Mouse (Mus musculus): ENCODE results near the gene Cdyl. TPM values are rescaled to one million over a fixed set of nuclear protein-coding genes. Genes with fewer than 3 reads are reported as not detected.

Gene Cdyl
- polyA plus RNA-seq, 1 experiment from 2014 or later, result 6.4 TPM

GRCm38 (mm10) chr13:35627319-35627718 lies 32.3 kb upstream of the Cdyl start:
- no peak overlapping the region for H3K9ac ChIP-seq (ENCODE audit: low read length)
- no peaks in the 10 kb centered on the region for H3K4me1 ChIP-seq (ENCODE audit: control insufficient read depth, insufficient read depth, low read length)
- no peak overlapping the region for H3K27ac ChIP-seq (ENCODE audit: low read length)
- H3K4me3 ChIP-seq (ENCODE audit: low read length), result no peak overlapping the region
- WGBS, result 93% methylated on average over 1 of the region's 1 CpGs
- no peak overlapping the region for H3K4me2 ChIP-seq (ENCODE audit: low read depth, low read length)
- H3K27me3 ChIP-seq (ENCODE audit: control insufficient read depth, insufficient read depth, low read length), result no peaks in the 10 kb centered on the region
- no peaks in the 10 kb centered on the region for H3K9me3 ChIP-seq (replicated peaks; ENCODE audit: control insufficient read depth, low read length)
- H3K36me3 ChIP-seq (ENCODE audit: control insufficient read depth, insufficient read depth), result no peaks in the 10 kb centered on the region
- no peak for ATAC-seq (replicated peaks; ENCODE audit: extremely low read depth, insufficient read depth, low FRiP score)

- H3K27ac ChIP-seq (ENCODE audit: low read length), result no peak overlapping the region
- 78% methylated on average over 1 of the region's 1 CpGs for WGBS
- H3K4me3 ChIP-seq (ENCODE audit: low read length), result no peak overlapping the region
These were observed 12.4 kb upstream of the Cdyl start for GRCm38 (mm10) chr13:35647132-35647823.

GRCm38 (mm10) chr13:35650284-35650872 lies 9.3 kb upstream of the Cdyl start:
- H3K4me1 ChIP-seq (ENCODE audit: control insufficient read depth, insufficient read depth, low read length), result no peaks in the 10 kb centered on the region
- H3K27me3 ChIP-seq (ENCODE audit: control insufficient read depth, insufficient read depth, low read length), result no peaks in the 10 kb centered on the region
- H3K4me3 ChIP-seq (ENCODE audit: low read length), result no peak overlapping the region
- H3K9ac ChIP-seq (ENCODE audit: low read length), result no peak overlapping the region
- H3K27ac ChIP-seq (ENCODE audit: low read length), result no peak overlapping the region
- H3K4me2 ChIP-seq (ENCODE audit: low read depth, low read length), result no peak overlapping the region
- H3K9me3 ChIP-seq (replicated peaks; ENCODE audit: control insufficient read depth, low read length), result no peaks in the 10 kb centered on the region
- WGBS, result 76% methylated on average over 11 of the region's 11 CpGs
- no peak for ATAC-seq (replicated peaks; ENCODE audit: extremely low read depth, insufficient read depth, low FRiP score)
- H3K36me3 ChIP-seq (ENCODE audit: control insufficient read depth, insufficient read depth), result no peaks in the 10 kb centered on the region

More at GRCm38 (mm10) chr13:35647132-35647823, 12.4 kb upstream of the Cdyl start:
- no peaks in the 10 kb centered on the region for H3K36me3 ChIP-seq (ENCODE audit: control insufficient read depth, insufficient read depth)
- H3K9me3 ChIP-seq (replicated peaks; ENCODE audit: control insufficient read depth, low read length), result no peaks in the 10 kb centered on the region; the same call in 1 of the 2 replicates
- no peak for ATAC-seq (replicated peaks; ENCODE audit: extremely low read depth, insufficient read depth, low FRiP score)
- no peaks in the 10 kb centered on the region for H3K4me1 ChIP-seq (ENCODE audit: control insufficient read depth, insufficient read depth, low read length)
- no peaks in the 10 kb centered on the region for H3K27me3 ChIP-seq (ENCODE audit: control insufficient read depth, insufficient read depth, low read length)
- H3K4me2 ChIP-seq (ENCODE audit: low read depth, low read length), result no peak overlapping the region
- H3K9ac ChIP-seq (ENCODE audit: low read length), result no peak overlapping the region

GRCm38 (mm10) chr13:35652851-35653250 lies 6.8 kb upstream of the Cdyl start:
- Histone ChIP-seq H3K9me3 (replicated peaks; ENCODE audit: control insufficient read depth, low read length) (no peaks in the 10 kb centered on the region), H3K4me1 (ENCODE audit: control insufficient read depth, insufficient read depth, low read length) (no peaks in the 10 kb centered on the region), H3K36me3 (ENCODE audit: control insufficient read depth, insufficient read depth) (no peaks in the 10 kb centered on the region), H3K4me3 (ENCODE audit: low read length) (no peak overlapping the region), H3K4me2 (ENCODE audit: low read depth, low read length) (no peak overlapping the region), H3K27me3 (ENCODE audit: control insufficient read depth, insufficient read depth, low read length) (no peaks in the 10 kb centered on the region), H3K27ac (ENCODE audit: low read length) (no peak overlapping the region), H3K9ac (ENCODE audit: low read length) (no peak overlapping the region)
- no peak for ATAC-seq (replicated peaks; ENCODE audit: extremely low read depth, insufficient read depth, low FRiP score)
- 76% methylated on average over 4 of the region's 4 CpGs for WGBS

GRCm38 (mm10) chr13:35656853-35657252 lies 2.8 kb upstream of the Cdyl start:
- H3K9me3 ChIP-seq (replicated peaks; ENCODE audit: control insufficient read depth, low read length), result no peaks in the 10 kb centered on the region
- no peak overlapping the region for H3K4me2 ChIP-seq (ENCODE audit: low read depth, low read length)
- H3K27ac ChIP-seq (ENCODE audit: low read length), result no peak overlapping the region
- H3K4me1 ChIP-seq (ENCODE audit: control insufficient read depth, insufficient read depth, low read length), result no peaks in the 10 kb centered on the region
- H3K36me3 ChIP-seq (ENCODE audit: control insufficient read depth, insufficient read depth), result no peaks in the 10 kb centered on the region
- 78% methylated on average over 2 of the region's 2 CpGs for WGBS
- no peak overlapping the region for H3K9ac ChIP-seq (ENCODE audit: low read length)
- no peak overlapping the region for H3K4me3 ChIP-seq (ENCODE audit: low read length)
- ATAC-seq (replicated peaks; ENCODE audit: extremely low read depth, insufficient read depth, low FRiP score), result no peak
- H3K27me3 ChIP-seq (ENCODE audit: control insufficient read depth, insufficient read depth, low read length), result no peaks in the 10 kb centered on the region

GRCm38 (mm10) chr13:35665456-35665855 lies 5.8 kb downstream of the Cdyl start:
- no peak for ATAC-seq (replicated peaks; ENCODE audit: extremely low read depth, insufficient read depth, low FRiP score)
- Histone ChIP-seq H3K4me2 (ENCODE audit: low read depth, low read length) (no peak overlapping the region), H3K27me3 (ENCODE audit: control insufficient read depth, insufficient read depth, low read length) (no peaks in the 10 kb centered on the region), H3K9me3 (replicated peaks; ENCODE audit: control insufficient read depth, low read length) (no peaks in the 10 kb centered on the region), H3K27ac (ENCODE audit: low read length) (no peak overlapping the region), H3K36me3 (ENCODE audit: control insufficient read depth, insufficient read depth) (no peaks in the 10 kb centered on the region), H3K4me1 (ENCODE audit: control insufficient read depth, insufficient read depth, low read length) (no peaks in the 10 kb centered on the region), H3K4me3 (ENCODE audit: low read length) (no peak overlapping the region), H3K9ac (ENCODE audit: low read length) (no peak overlapping the region)
- WGBS, result 77% methylated on average over 3 of the region's 3 CpGs

- Histone ChIP-seq H3K27ac (ENCODE audit: low read length) (no peak overlapping the region), H3K4me1 (ENCODE audit: control insufficient read depth, insufficient read depth, low read length) (no peaks in the 10 kb centered on the region), H3K36me3 (ENCODE audit: control insufficient read depth, insufficient read depth) (no peaks in the 10 kb centered on the region), H3K27me3 (ENCODE audit: control insufficient read depth, insufficient read depth, low read length) (no peaks in the 10 kb centered on the region), H3K9ac (ENCODE audit: low read length) (no peak overlapping the region), H3K4me2 (ENCODE audit: low read depth, low read length) (no peak overlapping the region), H3K4me3 (ENCODE audit: low read length) (no peak overlapping the region), H3K9me3 (replicated peaks; ENCODE audit: control insufficient read depth, low read length) (no peaks in the 10 kb centered on the region)
- 59% methylated on average over 4 of the region's 4 CpGs for WGBS
- no peak for ATAC-seq (replicated peaks; ENCODE audit: extremely low read depth, insufficient read depth, low FRiP score)
These were observed 10.4 kb downstream of the Cdyl start for GRCm38 (mm10) chr13:35669910-35670469.

- Histone ChIP-seq H3K4me1 (ENCODE audit: control insufficient read depth, insufficient read depth, low read length) (no peaks in the 10 kb centered on the region), H3K36me3 (ENCODE audit: control insufficient read depth, insufficient read depth) (no peaks in the 10 kb centered on the region), H3K4me3 (ENCODE audit: low read length) (no peak overlapping the region), H3K27ac (ENCODE audit: low read length) (no peak overlapping the region), H3K4me2 (ENCODE audit: low read depth, low read length) (no peak overlapping the region), H3K27me3 (ENCODE audit: control insufficient read depth, insufficient read depth, low read length) (no peaks in the 10 kb centered on the region), H3K9me3 (replicated peaks; ENCODE audit: control insufficient read depth, low read length) (no peaks in the 10 kb centered on the region), H3K9ac (ENCODE audit: low read length) (no peak overlapping the region)
- 88% methylated on average over 4 of the region's 4 CpGs for WGBS
- ATAC-seq (replicated peaks; ENCODE audit: extremely low read depth, insufficient read depth, low FRiP score), result no peak
These were observed 11.2 kb downstream of the Cdyl start for GRCm38 (mm10) chr13:35670875-35671274.

GRCm38 (mm10) chr13:35676921-35677320 lies 17.3 kb downstream of the Cdyl start:
- ATAC-seq (replicated peaks; ENCODE audit: extremely low read depth, insufficient read depth, low FRiP score), result no peak
- H3K4me2 ChIP-seq (ENCODE audit: low read depth, low read length), result no peak overlapping the region
- WGBS, result 94% methylated on average over 1 of the region's 1 CpGs
- no peak overlapping the region for H3K27ac ChIP-seq (ENCODE audit: low read length)
- no peak overlapping the region for H3K9ac ChIP-seq (ENCODE audit: low read length)
- no peaks in the 10 kb centered on the region for H3K4me1 ChIP-seq (ENCODE audit: control insufficient read depth, insufficient read depth, low read length)
- H3K9me3 ChIP-seq (replicated peaks; ENCODE audit: control insufficient read depth, low read length), result no peaks in the 10 kb centered on the region
- H3K36me3 ChIP-seq (ENCODE audit: control insufficient read depth, insufficient read depth), result no peaks in the 10 kb centered on the region
- H3K27me3 ChIP-seq (ENCODE audit: control insufficient read depth, insufficient read depth, low read length), result no peaks in the 10 kb centered on the region
- H3K4me3 ChIP-seq (ENCODE audit: low read length), result no peak overlapping the region
